Mouse (Mus musculus) intestine, embryonic 14.5 days (tissue): ENCODE results near the gene Coq8a. TPM values are rescaled to one million over a fixed set of nuclear protein-coding genes. Genes with fewer than 3 reads are reported as not detected.
A peak's percentile ranks its signal among the peaks of the same experiment; 100 is the strongest.

Experiments used
- ATAC-seq: fragments of 200-750 bp; cut with Nextera tagmentation; replicated peaks from 2 replicates; pipeline ENCODE4 v1.8.0; 2017; ENCODE audit warnings: low read depth, moderate number of reproducible peaks, moderate TSS enrichment, moderate library complexity; ENCODE audit not compliant: low FRiP score, low TSS enrichment
- DNase-seq: peaks from one replicate; pipeline ENCODE4 v3.0.0-alpha.2; 2018; ENCODE audit warnings: low spot score
- H3K27ac ChIP-seq: fragments of 300-500 bp; sonication (generic); 2 replicates; pipeline ENCODE4 v1.5.1; 2014; ENCODE audit warnings: low read depth, mild to moderate bottlenecking, control low read depth
- H3K27me3 ChIP-seq: fragments of 300-500 bp; sonication (generic); replicated peaks from 2 replicates; pipeline ENCODE4 v1.6.1; 2014; ENCODE audit warnings: low read length, control low read depth; ENCODE audit not compliant: control insufficient read depth, insufficient read depth
- H3K36me3 ChIP-seq: fragments of 300-500 bp; sonication (generic); 2 replicates; pipeline ENCODE4 v1.6.1; 2014; ENCODE audit warnings: low read length, control low read depth; ENCODE audit not compliant: control insufficient read depth, insufficient read depth
- H3K4me1 ChIP-seq: fragments of 300-500 bp; sonication (generic); replicated peaks from 2 replicates; pipeline ENCODE4 v1.6.1; 2014; ENCODE audit warnings: low read length, control low read depth, mixed read lengths; ENCODE audit not compliant: control insufficient read depth, insufficient read depth
- H3K4me2 ChIP-seq: fragments of 300-500 bp; sonication (generic); 2 replicates; pipeline ENCODE4 v1.6.1; 2014; ENCODE audit warnings: low read length
- H3K4me3 ChIP-seq: fragments of 300-500 bp; sonication (generic); 2 replicates; pipeline ENCODE4 v1.5.1; 2014; ENCODE audit warnings: low read depth, low read length, control low read depth, mixed read lengths
- H3K9ac ChIP-seq: fragments of 300-500 bp; sonication (generic); 2 replicates; pipeline ENCODE4 v1.6.1; 2014; ENCODE audit warnings: mild to moderate bottlenecking, low read length
- H3K9me3 ChIP-seq: fragments of 300-500 bp; sonication (generic); 2 replicates; pipeline ENCODE4 v1.6.1; 2016; ENCODE audit warnings: low read length, control low read depth; ENCODE audit not compliant: control insufficient read depth
- WGBS: fragments of 180-500 bp; shearing (Covaris S2); extraction: QIAGEN DNeasy Blood & Tissue Kit; methylation state at CpG from one replicate; pipeline ENCODE4 v1.1.7; 2014; 5-methylcytosine and 5-hydroxymethylcytosine counted together
- polyA plus RNA-seq: library from polyadenylated mRNA; unstranded; fragments of >200 nt; fragmentation: Nextera tagmentation; extraction: Ambion mirVana; gene quantifications from 2 replicates; pipeline ENCODE4 v1.2.1, GENCODE M21; 2014

The Coq8a gene
- polyA plus RNA-seq, 1 experiment from 2014 or later = 11.4 TPM

DNA sequence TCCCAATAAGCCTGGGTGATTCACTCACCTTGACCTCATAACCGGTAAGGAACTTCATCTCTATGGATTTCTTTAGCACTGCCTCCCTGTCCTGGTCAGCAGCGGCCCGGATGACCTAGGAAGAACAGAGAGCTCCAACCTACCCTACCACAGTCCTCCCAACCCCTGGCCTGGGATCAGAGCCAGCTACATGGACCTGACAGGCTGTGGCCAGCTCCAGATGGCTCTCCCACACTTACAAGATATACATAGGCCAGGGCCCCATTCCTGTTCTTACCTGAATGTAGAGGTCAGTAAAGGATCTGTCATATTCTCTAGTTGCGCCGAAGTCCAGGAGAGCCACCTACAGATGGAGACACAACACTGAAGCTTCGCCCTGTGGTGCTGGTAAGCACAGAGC is 31.1 kb downstream of the Coq8a start:
- H3K9ac ChIP-seq = no peak overlapping the region
- 95% methylated on average over 6 of the region's 6 CpGs for WGBS
- ATAC-seq (no peak), DNase-seq (no peak)
- no peak overlapping the region for H3K4me3 ChIP-seq
- no peaks in the 10 kb centered on the region for H3K4me1 ChIP-seq
- no peaks in the 10 kb centered on the region for H3K9me3 ChIP-seq
- H3K27ac ChIP-seq = no peak overlapping the region
- H3K27me3 ChIP-seq = no peaks in the 10 kb centered on the region
- H3K4me2 ChIP-seq = no peak overlapping the region
- peaks cover 11% of the 10 kb centered on the region; the same call in 1 of the 2 replicates for H3K36me3 ChIP-seq

- ATAC-seq (no peak), DNase-seq (no peak)
- Histone ChIP-seq H3K27me3 (no peaks in the 10 kb centered on the region), H3K4me3 (no peak overlapping the region), H3K9me3 (no peaks in the 10 kb centered on the region), H3K9ac (no peak overlapping the region), H3K36me3 (peaks cover 29% of the 10 kb centered on the region), H3K4me1 (no peaks in the 10 kb centered on the region), H3K4me2 (no peak overlapping the region), H3K27ac (no peak overlapping the region)
- WGBS = 90% methylated on average over 5 of the region's 5 CpGs
Measured at GRCm38 (mm10) chr1:180166533-180166932, 32.9 kb downstream of the Coq8a start.

GRCm38 (mm10) chr1:180162986-180163385 is 36.4 kb downstream of the Coq8a start:
- no peaks in the 10 kb centered on the region for H3K9me3 ChIP-seq
- H3K4me3 ChIP-seq = no peak overlapping the region
- no peak overlapping the region for H3K4me2 ChIP-seq
- ATAC-seq (no peak), DNase-seq (no peak)
- WGBS = 83% methylated on average over 7 of the region's 7 CpGs
- peaks cover 47% of the 10 kb centered on the region for H3K36me3 ChIP-seq
- no peaks in the 10 kb centered on the region for H3K4me1 ChIP-seq
- no peak overlapping the region for H3K9ac ChIP-seq
- H3K27me3 ChIP-seq = no peaks in the 10 kb centered on the region
- no peak overlapping the region for H3K27ac ChIP-seq

- H3K9ac ChIP-seq = no peak overlapping the region
- no peaks in the 10 kb centered on the region for H3K4me1 ChIP-seq
- DNase-seq = no peak
- 91% methylated on average over 20 of the region's 20 CpGs for WGBS
- no peak for ATAC-seq
- H3K4me3 ChIP-seq = no peak overlapping the region
- peaks cover 47% of the 10 kb centered on the region for H3K36me3 ChIP-seq
- no peak overlapping the region for H3K27ac ChIP-seq
- H3K27me3 ChIP-seq = no peaks in the 10 kb centered on the region
- no peak overlapping the region for H3K4me2 ChIP-seq
- no peaks in the 10 kb centered on the region for H3K9me3 ChIP-seq
Measured at GRCm38 (mm10) chr1:180161566-180162355, 37.6 kb downstream of the Coq8a start.

GRCm38 (mm10) chr1:180161160-180161559 is 38.2 kb downstream of the Coq8a start:
- Histone ChIP-seq H3K9me3 (no peaks in the 10 kb centered on the region), H3K27ac (no peak overlapping the region), H3K9ac (no peak overlapping the region), H3K4me1 (no peaks in the 10 kb centered on the region), H3K4me2 (no peak overlapping the region), H3K27me3 (no peaks in the 10 kb centered on the region), H3K36me3 (peaks cover 42% of the 10 kb centered on the region), H3K4me3 (no peak overlapping the region)
- DNase-seq = no peak
- WGBS = 86% methylated on average over 3 of the region's 3 CpGs
- no peak for ATAC-seq

GRCm38 (mm10) chr1:180160545-180160944 is 38.9 kb downstream of the Coq8a start:
- H3K4me3 ChIP-seq = no peak overlapping the region
- H3K27me3 ChIP-seq = no peaks in the 10 kb centered on the region
- no peak overlapping the region for H3K9ac ChIP-seq
- no peaks in the 10 kb centered on the region for H3K4me1 ChIP-seq
- DNase-seq = no peak
- no peak overlapping the region for H3K4me2 ChIP-seq
- H3K36me3 ChIP-seq = peaks cover 45% of the 10 kb centered on the region
- ATAC-seq = no peak
- 75% methylated on average over 2 of the region's 2 CpGs for WGBS
- H3K27ac ChIP-seq = no peak overlapping the region
- H3K9me3 ChIP-seq = no peaks in the 10 kb centered on the region

DNA sequence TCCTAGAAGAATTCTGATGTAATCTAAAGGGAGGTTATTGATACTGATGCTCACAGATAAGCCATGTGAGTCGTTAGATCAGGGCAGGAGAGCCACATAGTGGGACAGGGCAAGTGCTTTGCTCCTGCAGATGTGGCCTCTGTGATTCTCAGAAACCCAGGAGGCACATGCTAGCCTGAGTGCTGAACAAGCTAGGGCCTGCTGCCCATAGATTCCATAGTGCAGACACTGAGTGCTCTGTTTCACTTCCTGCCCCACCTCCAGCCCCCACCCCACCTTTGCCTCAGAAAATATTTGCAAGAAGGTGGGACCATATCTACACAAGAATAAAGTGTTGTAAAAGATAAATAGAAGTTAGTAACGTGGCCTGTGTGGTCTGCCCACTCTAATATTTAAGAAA is 40.8 kb downstream of the Coq8a start:
- DNase-seq (no peak), ATAC-seq (no peak)
- H3K9ac ChIP-seq = no peak overlapping the region
- H3K36me3 ChIP-seq = peaks cover 48% of the 10 kb centered on the region
- 60% methylated on average over 2 of the region's 2 CpGs for WGBS
- H3K27me3 ChIP-seq = no peaks in the 10 kb centered on the region
- no peaks in the 10 kb centered on the region for H3K9me3 ChIP-seq
- H3K27ac ChIP-seq = no peak overlapping the region
- no peak overlapping the region for H3K4me3 ChIP-seq
- H3K4me1 ChIP-seq = no peaks in the 10 kb centered on the region
- no peak overlapping the region for H3K4me2 ChIP-seq

DNA sequence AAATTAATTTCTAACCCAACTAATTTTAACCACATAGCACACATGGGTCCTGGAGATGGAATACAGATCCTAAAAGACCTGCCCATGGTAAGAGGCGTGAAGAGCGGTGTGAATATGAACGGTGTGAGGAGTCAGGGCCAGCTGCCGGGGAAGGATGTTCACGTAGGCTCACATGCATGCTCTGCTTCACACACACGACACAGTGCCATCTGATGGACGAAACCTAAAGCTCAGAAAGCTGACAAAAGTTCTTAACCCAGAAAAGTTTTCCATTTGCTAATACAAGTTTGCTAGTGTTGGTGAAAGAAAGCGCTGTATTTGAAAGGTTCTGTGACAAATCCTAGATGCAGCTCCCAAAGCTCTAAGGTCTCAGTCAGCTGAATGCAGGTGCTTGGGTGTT is 48.2 kb downstream of the Coq8a start:
- H3K36me3 ChIP-seq = peaks cover 41% of the 10 kb centered on the region
- H3K4me2 ChIP-seq = no peak overlapping the region
- no peaks in the 10 kb centered on the region for H3K4me1 ChIP-seq
- H3K9ac ChIP-seq = no peak overlapping the region
- 82% methylated on average over 8 of the region's 8 CpGs for WGBS
- ATAC-seq (no peak), DNase-seq (peak; percentile 38)
- H3K27me3 ChIP-seq = no peaks in the 10 kb centered on the region
- no peaks in the 10 kb centered on the region for H3K9me3 ChIP-seq
- no peak overlapping the region for H3K27ac ChIP-seq
- H3K4me3 ChIP-seq = no peak overlapping the region

DNA sequence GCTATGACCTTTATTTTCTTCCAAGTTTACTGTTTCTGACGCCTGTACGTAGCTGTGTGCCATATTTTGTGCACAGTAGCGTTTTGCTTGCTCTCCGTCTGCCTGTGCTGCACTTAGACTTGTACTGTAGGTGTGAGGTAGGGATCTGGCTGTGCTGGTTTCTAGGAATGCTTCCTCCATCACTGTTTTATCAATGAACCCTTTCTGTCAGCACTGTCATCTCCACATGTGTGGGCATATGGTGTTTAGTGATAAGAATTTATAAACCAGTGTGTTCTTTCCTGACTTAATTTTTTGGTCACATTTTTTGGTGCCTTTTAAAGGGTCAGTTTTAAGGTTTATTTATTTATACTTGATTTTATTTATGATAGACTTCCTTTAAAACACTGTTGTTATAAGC is 50.8 kb downstream of the Coq8a start:
- H3K4me2 ChIP-seq = no peak overlapping the region
- peaks cover 45% of the 10 kb centered on the region for H3K36me3 ChIP-seq
- DNase-seq (no peak), ATAC-seq (no peak)
- H3K4me3 ChIP-seq = no peak overlapping the region
- no peaks in the 10 kb centered on the region for H3K27me3 ChIP-seq
- no peak overlapping the region for H3K9ac ChIP-seq
- H3K4me1 ChIP-seq = no peaks in the 10 kb centered on the region
- H3K27ac ChIP-seq = no peak overlapping the region
- 86% methylated on average over 4 of the region's 4 CpGs for WGBS
- no peaks in the 10 kb centered on the region for H3K9me3 ChIP-seq
